Mouse (Mus musculus) MEL (cell line): ENCODE results near the gene Iqcd. TPM values are rescaled to one million over a fixed set of nuclear protein-coding genes. Genes with fewer than 3 reads are reported as not detected.

Experiments
- DNase-seq: peaks from one replicate; pipeline ENCODE4 v3.0.0; 2011; ENCODE audit warnings: low read depth, low spot score
- H3K27ac ChIP-seq: 2 replicates; pipeline ENCODE4 v1.5.1; 2012; ENCODE audit warnings: low read depth, mild to moderate bottlenecking, control low read depth, low read length, moderate library complexity; ENCODE audit not compliant: control insufficient read depth
- H3K27me3 ChIP-seq, 2 experiments: fragments of 150-350 bp in 1 of 2; sonication (generic) in 1 of 2; 2 replicates each; pipeline ENCODE4 v1.6.1; 2012; ENCODE audit warnings: low read length in 2 of 2, mild to moderate bottlenecking in 2 of 2, improper control_type of control experiment in 1 of 2, moderate library complexity in 1 of 2; ENCODE audit not compliant: insufficient read depth in 2 of 2, control insufficient read depth in 1 of 2
- H3K36me3 ChIP-seq, 2 experiments: 2 replicates each; pipeline ENCODE4 v1.6.1; 2012 to 2014; ENCODE audit warnings: low read length in 2 of 2, improper control_type of control experiment in 1 of 2, inconsistent platforms in 1 of 2, mild to moderate bottlenecking in 1 of 2; ENCODE audit not compliant: insufficient read depth in 2 of 2, control insufficient read depth in 1 of 2
- H3K4me1 ChIP-seq, 2 experiments: fragments of 150-350 bp in 1 of 2; sonication (generic) in 1 of 2; 2 replicates each; pipeline ENCODE4 v1.6.1; 2012; ENCODE audit warnings: low read length in 2 of 2, improper control_type of control experiment in 1 of 2, mild to moderate bottlenecking in 1 of 2; ENCODE audit not compliant: insufficient read depth in 2 of 2, control insufficient read depth in 1 of 2
- H3K4me3 ChIP-seq, 2 experiments: fragments of 150-350 bp in 1 of 2; sonication (generic) in 1 of 2; 2 replicates each; pipeline ENCODE4 v1.5.1; 2012; ENCODE audit warnings: low read depth in 2 of 2, low read length in 2 of 2, mild to moderate bottlenecking in 2 of 2, moderate library complexity in 2 of 2, control low read depth in 1 of 2, improper control_type of control experiment in 1 of 2; ENCODE audit not compliant: control insufficient read depth in 1 of 2, insufficient read depth in 1 of 2
- H3K79me2 ChIP-seq: 2 replicates; pipeline ENCODE4 v1.6.1; 2012; ENCODE audit warnings: mild to moderate bottlenecking, low read length, moderate library complexity; ENCODE audit not compliant: control insufficient read depth, poor library complexity, insufficient read depth
- H3K9ac ChIP-seq: 2 replicates; pipeline ENCODE4 v1.6.1; 2012; ENCODE audit warnings: low read depth, mild to moderate bottlenecking, control low read depth, low read length, moderate library complexity; ENCODE audit not compliant: control insufficient read depth, poor library complexity, severe bottlenecking
- H3K9me3 ChIP-seq: fragments of 150-350 bp; sonication (generic); replicated peaks from 2 replicates; pipeline ENCODE4 v1.6.1; 2012; ENCODE audit warnings: mild to moderate bottlenecking, low read length, improper control_type of control experiment, moderate library complexity; ENCODE audit not compliant: insufficient read depth
- CHD1 ChIP-seq: IDR thresholded peaks from 2 replicates; pipeline ENCODE4 v1.6.1; 2012; ENCODE audit warnings: low read depth, mild to moderate bottlenecking, inconsistent platforms, low read length, improper control_type of control experiment
- CHD2 ChIP-seq: IDR thresholded peaks from 2 replicates; pipeline ENCODE4 v1.6.1; 2011; ENCODE audit warnings: low read length, improper control_type of control experiment
- E2F4 ChIP-seq: IDR thresholded peaks from 2 replicates; pipeline ENCODE4 v1.6.1; 2011; ENCODE audit warnings: low read depth, low read length, improper control_type of control experiment, borderline replicate concordance
- ELF1 ChIP-seq: IDR thresholded peaks from 2 replicates; pipeline ENCODE4 v1.6.1; 2014; ENCODE audit warnings: low read depth, mild to moderate bottlenecking, inconsistent platforms, low read length, improper control_type of control experiment, moderate library complexity
- ETS1 ChIP-seq: IDR thresholded peaks from 2 replicates; pipeline ENCODE4 v1.6.1; 2012; ENCODE audit warnings: low read depth, mild to moderate bottlenecking, inconsistent platforms, low read length, improper control_type of control experiment, moderate library complexity
- GABPA ChIP-seq: IDR thresholded peaks from 2 replicates; pipeline ENCODE4 v1.6.1; 2012; ENCODE audit warnings: low read depth, mild to moderate bottlenecking, inconsistent platforms, low read length, improper control_type of control experiment, moderate library complexity
- JUND ChIP-seq: IDR thresholded peaks from 2 replicates; pipeline ENCODE4 v1.6.1; 2011; ENCODE audit warnings: low read depth, mild to moderate bottlenecking, improper control_type of control experiment, low read length
- KAT2A ChIP-seq: conservative IDR thresholded peaks from 2 replicates; pipeline ENCODE4 v1.6.1; 2012; ENCODE audit warnings: low read depth, low read length, improper control_type of control experiment, inconsistent platforms
- MAFK ChIP-seq: IDR thresholded peaks from 2 replicates; pipeline ENCODE4 v1.6.1; 2011; ENCODE audit warnings: low read depth, mild to moderate bottlenecking, low read length, improper control_type of control experiment, borderline replicate concordance
- MAX ChIP-seq: IDR thresholded peaks from 2 replicates; pipeline ENCODE4 v1.6.1; 2011; ENCODE audit warnings: low read length, improper control_type of control experiment
- MAZ ChIP-seq: IDR thresholded peaks from 2 replicates; pipeline ENCODE4 v1.6.1; 2012; ENCODE audit warnings: low read depth, mild to moderate bottlenecking, inconsistent platforms, low read length, improper control_type of control experiment
- MXI1 ChIP-seq: IDR thresholded peaks from 2 replicates; pipeline ENCODE4 v1.6.1; 2011; ENCODE audit warnings: mild to moderate bottlenecking, low read depth, low read length, improper control_type of control experiment
- MYB ChIP-seq: IDR thresholded peaks from 2 replicates; pipeline ENCODE4 v1.6.1; 2011; ENCODE audit warnings: mild to moderate bottlenecking, low read depth, low read length, improper control_type of control experiment
- MYC ChIP-seq: IDR thresholded peaks from 2 replicates; pipeline ENCODE4 v1.6.1; 2011; ENCODE audit warnings: low read depth, mild to moderate bottlenecking, low read length, improper control_type of control experiment, moderate library complexity
- POLR2A ChIP-seq, 2 experiments: IDR thresholded peaks; 2 replicates each; pipeline ENCODE4 v1.6.1; 2011 to 2012; ENCODE audit warnings: low read length in 2 of 2, mild to moderate bottlenecking in 2 of 2, control low read depth in 1 of 2, improper control_type of control experiment in 1 of 2, low read depth in 1 of 2, moderate library complexity in 1 of 2; ENCODE audit not compliant: control insufficient read depth in 1 of 2, insufficient read depth in 1 of 2, poor library complexity in 1 of 2
- POLR2AphosphoS2 ChIP-seq: IDR thresholded peaks from 2 replicates; pipeline ENCODE4 v1.6.1; 2011; ENCODE audit warnings: low read length, improper control_type of control experiment
- POLR2AphosphoS5 ChIP-seq: IDR thresholded peaks from 2 replicates; pipeline ENCODE4 v1.6.1; 2012; ENCODE audit warnings: low read depth, borderline replicate concordance, mild to moderate bottlenecking, inconsistent platforms, low read length, moderate library complexity, mixed read lengths
- RAD21 ChIP-seq: IDR thresholded peaks from 2 replicates; pipeline ENCODE4 v1.6.1; 2011; ENCODE audit warnings: mild to moderate bottlenecking, low read depth, low read length, improper control_type of control experiment
- SIN3A ChIP-seq: IDR thresholded peaks from 2 replicates; pipeline ENCODE4 v1.6.1; 2012; ENCODE audit warnings: low read length, improper control_type of control experiment, inconsistent platforms
- SMC3 ChIP-seq: IDR thresholded peaks from 2 replicates; pipeline ENCODE4 v1.6.1; 2011; ENCODE audit warnings: low read depth, low read length, improper control_type of control experiment
- TBP ChIP-seq: IDR thresholded peaks from 2 replicates; pipeline ENCODE4 v1.8.0; 2011; ENCODE audit warnings: low read depth, low read length, improper control_type of control experiment
- UBTF ChIP-seq: IDR thresholded peaks from 2 replicates; pipeline ENCODE4 v1.6.1; 2012; ENCODE audit warnings: low read depth, mild to moderate bottlenecking, inconsistent platforms, low read length, improper control_type of control experiment, moderate library complexity, borderline replicate concordance; ENCODE audit not compliant: insufficient read depth
- USF1 ChIP-seq: IDR thresholded peaks from 2 replicates; pipeline ENCODE4 v1.6.1; 2014; ENCODE audit warnings: low read depth, mild to moderate bottlenecking, inconsistent platforms, low read length, improper control_type of control experiment, moderate library complexity
- ZKSCAN1 ChIP-seq: IDR thresholded peaks from 2 replicates; pipeline ENCODE4 v1.6.1; 2012; ENCODE audit warnings: low read depth, mild to moderate bottlenecking, inconsistent platforms, low read length, improper control_type of control experiment, moderate library complexity
- ZNF384 ChIP-seq: IDR thresholded peaks from 2 replicates; pipeline ENCODE4 v1.6.1; 2012; ENCODE audit warnings: low read depth, mild to moderate bottlenecking, inconsistent platforms, low read length, improper control_type of control experiment
- polyA plus RNA-seq, 2 experiments: library from polyadenylated mRNA; stranded (reverse) in 1 of 2; unstranded in 1 of 2; fragments of >175 nt in 1 of 2; fragments of >200 nt in 1 of 2; gene quantifications; 2 replicates each; pipeline versions ENCODE4 v1.2.1 to v1.2.4; 2012; ENCODE audit warnings: low replicate concordance in 2 of 2, low read depth in 1 of 2; ENCODE audit not compliant: insufficient read length in 2 of 2, insufficient read depth in 1 of 2, missing spikeins in 1 of 2
- total RNA-seq: library from RNA; depleted of rRNA; stranded (reverse); fragments of 300-350 nt; gene quantifications from 2 replicates; pipeline ENCODE4 v1.2.3, GENCODE M21; 2012

Gene Iqcd
- total and polyA plus RNA-seq, 3 experiments = 1.1 to 2.2 TPM; not detected in 1

- TF ChIP-seq ZNF384 (no peak), POLR2AphosphoS2 (no peak), RAD21 (peak; percentile 74), KAT2A (no peak), CHD1 (no peak), MYB (no peak), POLR2A (IDR thresholded peaks at IDR 0.05; ENCODE audit: control insufficient read depth in 1 of 2, insufficient read depth in 1 of 2, low read depth in 1 of 2, low read length in 2 of 2, poor library complexity in 1 of 2) (no peak), TBP (no peak), ETS1 (no peak), MYC (no peak), E2F4 (no peak), USF1 (no peak), CHD2 (no peak), MXI1 (no peak), UBTF (no peak), SMC3 (peak; percentile 84), ELF1 (no peak), GABPA (no peak), SIN3A (peak; percentile 44), JUND (no peak), MAZ (no peak), MAX (no peak), MAFK (no peak), ZKSCAN1 (no peak)
- TF ChIP-seq, all 39 proteins: peak for 6
Measured at GRCm38 (mm10) chr5:120604839-120605238, 16.0 kb downstream of the Iqcd start (continued).

- TF ChIP-seq POLR2AphosphoS5 = no peak
- TF ChIP-seq MAX = 0 out of 2 replicates have a peak, but pooled peaks have one; percentile 40
- TF ChIP-seq, all 39 proteins: peak for 1
- Histone ChIP-seq H3K27me3 (no peaks in the 10 kb centered on the region), H3K36me3 (peaks cover 0 to under 1% of the 10 kb centered on the region in 2 experiments; a peak in 2 of 4 replicates), H3K9ac (peak overlapping the region; percentile 64), H3K79me2 (no peaks in the 10 kb centered on the region), H3K27ac (peak overlapping the region; percentile 13), H3K4me3 (peak overlapping the region; percentile 63 to 66), H3K4me1 (peaks cover 5 to 8% of the 10 kb centered on the region in 2 experiments), H3K9me3 (no peaks in the 10 kb centered on the region)
- no peak for DNase-seq
Measured at GRCm38 (mm10) chr5:120605241-120605661, 16.4 kb downstream of the Iqcd start.
